Mouse (Mus musculus): ENCODE data around the gene Ldhal6b.
A peak's percentile ranks its signal among the peaks of the same experiment; 100 is the strongest.
"Not testable (repeated sequence)": the region's sequence is repeated elsewhere in the genome, so short reads cannot be mapped to it uniquely, and the experiment has no call there.

Ldhal6b gene

DNA sequence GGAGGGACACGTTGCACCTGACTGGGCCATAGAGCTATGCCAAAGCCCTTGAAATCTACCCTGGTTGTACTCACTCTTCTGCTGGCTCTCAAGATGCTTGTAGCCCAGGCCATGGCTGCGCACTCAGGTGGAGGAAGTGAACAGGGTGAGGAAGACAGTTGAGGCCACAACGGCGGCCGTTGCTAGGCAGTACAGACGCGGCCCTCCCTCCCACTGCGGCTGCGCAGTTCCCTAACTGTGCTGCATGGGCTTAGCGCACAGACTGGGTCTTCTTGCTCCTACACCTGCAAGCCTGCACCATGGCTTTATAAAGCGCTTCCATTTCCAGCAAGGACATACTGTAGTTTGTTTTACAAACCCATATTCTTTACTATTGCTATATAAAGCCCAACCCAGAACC lies at the start of gene Ldhal6b:
Ldhal6b (minus strand) TSS at position 223 of the 400 bp plus-strand sequence.
- DNase-seq: no peak

DNA sequence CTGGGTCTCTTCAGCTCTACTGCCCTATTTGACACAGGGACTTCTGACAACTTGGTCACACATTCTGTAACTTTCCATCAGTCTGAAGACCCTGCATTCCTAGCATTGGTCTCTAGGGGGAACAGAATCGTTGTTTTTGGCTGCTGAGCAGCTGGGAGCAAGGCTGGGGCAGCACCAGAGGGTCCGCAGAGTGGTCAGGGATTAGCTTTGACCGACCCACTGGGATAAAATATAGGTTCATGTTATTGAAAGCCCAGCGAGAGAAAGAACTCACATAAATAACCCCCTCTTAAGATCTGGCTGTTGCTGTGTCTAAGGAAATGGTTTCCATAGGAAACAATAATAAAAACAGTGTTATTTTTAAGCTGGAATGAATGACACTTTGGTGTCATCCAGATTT lies 48.6 kb upstream of the Ldhal6b start:
- DNase-seq: peak; percentile 44

DNA sequence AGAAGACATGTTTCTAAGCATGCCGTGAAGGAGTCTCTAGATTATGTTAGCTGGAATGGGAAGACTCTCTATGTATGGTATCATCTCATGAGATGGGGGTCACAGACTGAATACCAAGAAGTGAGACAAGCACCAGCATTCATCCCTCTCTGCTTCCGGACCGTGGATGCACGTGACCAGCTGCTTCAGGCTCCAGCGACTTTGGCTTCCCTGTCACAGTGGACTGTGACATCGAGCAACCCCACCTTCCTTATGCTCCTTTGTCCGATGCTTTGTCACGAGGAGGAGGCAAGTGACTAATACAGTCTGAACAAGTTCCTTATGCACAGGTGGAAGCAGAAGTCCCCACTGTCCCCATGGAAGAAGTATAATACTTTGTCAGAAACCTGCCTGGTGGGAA lies 48.2 kb upstream of the Ldhal6b start:
- DNase-seq: peak; percentile 16

DNA sequence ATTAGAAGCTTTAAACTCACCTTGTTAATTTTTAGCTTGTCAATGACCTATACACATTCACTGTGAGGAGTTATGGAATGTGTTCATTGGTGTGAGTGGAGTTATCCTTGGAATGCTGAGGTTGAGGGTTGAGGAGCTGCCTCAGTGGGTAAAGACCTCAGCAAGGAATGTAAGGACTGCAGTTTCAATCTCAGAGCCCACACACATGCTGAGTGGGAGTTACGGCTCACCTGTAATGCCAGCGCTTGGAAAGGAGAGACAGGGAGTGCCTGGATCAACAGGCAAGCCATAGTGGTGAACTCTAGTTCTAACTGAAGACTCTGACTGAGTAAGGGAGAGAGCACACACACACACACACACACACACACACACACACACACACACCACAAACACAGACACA lies 45.3 kb upstream of the Ldhal6b start:
- no peak for DNase-seq

DNA sequence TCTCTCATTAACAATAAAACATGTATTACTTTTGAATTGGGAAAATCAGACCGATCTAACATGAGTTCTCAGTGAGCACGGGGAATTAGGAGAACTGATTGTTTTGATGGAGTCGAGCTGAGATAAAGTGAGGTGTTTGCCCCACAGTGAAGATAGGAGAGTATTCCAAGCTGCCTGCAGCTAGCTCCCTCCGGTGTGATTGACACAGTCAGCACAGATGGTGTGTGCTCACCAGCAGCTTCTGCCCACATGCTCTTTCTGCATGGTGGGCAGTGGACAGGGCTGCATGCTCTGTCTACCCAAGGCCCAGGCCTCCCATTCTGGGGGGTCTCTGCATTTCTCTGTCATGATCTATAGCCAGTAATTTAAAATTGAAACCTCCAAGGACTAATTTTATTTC lies 35.1 kb upstream of the Ldhal6b start:
- DNase-seq: no peak

DNA sequence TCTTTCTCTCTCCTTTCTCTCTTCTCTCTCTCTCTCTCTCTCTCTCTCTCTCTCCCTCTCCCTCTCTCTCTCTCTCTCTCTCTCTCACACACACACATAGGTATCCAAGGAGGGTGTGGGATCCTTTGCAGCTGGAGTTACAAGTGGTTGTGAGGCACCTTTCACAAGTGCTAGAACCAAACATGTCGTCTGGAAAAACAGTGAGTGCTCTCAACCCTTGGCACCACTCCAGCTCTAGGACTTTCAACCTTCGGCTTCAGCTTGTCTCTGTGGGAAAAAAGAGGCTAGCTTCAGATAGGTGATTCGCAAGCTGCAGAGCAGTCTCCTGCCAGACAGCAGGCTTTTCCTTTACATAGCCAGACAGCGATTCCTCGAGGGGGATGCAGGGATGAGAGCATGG lies 25.2 kb upstream of the Ldhal6b start:
- DNase-seq: peak; percentile 48

DNA sequence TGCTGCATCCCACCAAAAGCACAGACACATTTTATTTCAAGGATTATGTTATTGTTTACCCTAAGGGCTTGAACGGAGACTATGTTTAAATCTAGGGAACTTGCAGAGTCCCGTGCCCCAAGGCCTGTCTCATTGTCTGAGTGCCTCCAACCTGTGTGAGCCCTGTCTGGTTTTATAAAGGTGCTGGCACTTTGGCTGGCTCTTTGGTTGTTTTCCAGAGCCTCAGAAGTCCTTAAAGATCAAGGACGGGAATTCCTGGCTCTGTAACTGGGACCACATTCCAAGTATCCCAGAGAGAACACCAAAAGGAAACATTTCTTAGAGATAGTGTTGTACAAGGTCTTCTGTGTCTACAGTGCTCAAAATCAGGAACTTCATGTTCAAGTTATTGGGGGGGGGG lies 24.7 kb upstream of the Ldhal6b start:
- DNase-seq: no peak

DNA sequence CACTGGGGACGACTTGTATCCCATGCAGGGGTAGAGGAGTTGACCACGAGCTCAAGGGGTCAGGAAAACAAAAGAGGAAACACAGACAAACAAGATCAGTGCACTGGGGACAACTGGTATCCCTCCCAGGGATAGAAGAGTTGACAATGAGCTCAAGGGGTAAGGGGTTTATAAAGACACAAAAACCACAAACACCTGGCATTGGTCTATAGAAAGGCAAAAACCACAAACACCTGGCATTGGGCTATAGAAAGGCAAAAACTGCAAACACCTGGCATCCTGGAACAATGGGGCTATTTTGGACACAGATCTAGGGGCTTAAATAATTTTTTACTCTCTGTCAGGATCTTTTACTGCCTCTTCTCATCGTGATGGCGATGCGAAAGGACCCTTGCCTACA lies 23.8 kb upstream of the Ldhal6b start:
- not testable (repeated sequence) for DNase-seq

DNA sequence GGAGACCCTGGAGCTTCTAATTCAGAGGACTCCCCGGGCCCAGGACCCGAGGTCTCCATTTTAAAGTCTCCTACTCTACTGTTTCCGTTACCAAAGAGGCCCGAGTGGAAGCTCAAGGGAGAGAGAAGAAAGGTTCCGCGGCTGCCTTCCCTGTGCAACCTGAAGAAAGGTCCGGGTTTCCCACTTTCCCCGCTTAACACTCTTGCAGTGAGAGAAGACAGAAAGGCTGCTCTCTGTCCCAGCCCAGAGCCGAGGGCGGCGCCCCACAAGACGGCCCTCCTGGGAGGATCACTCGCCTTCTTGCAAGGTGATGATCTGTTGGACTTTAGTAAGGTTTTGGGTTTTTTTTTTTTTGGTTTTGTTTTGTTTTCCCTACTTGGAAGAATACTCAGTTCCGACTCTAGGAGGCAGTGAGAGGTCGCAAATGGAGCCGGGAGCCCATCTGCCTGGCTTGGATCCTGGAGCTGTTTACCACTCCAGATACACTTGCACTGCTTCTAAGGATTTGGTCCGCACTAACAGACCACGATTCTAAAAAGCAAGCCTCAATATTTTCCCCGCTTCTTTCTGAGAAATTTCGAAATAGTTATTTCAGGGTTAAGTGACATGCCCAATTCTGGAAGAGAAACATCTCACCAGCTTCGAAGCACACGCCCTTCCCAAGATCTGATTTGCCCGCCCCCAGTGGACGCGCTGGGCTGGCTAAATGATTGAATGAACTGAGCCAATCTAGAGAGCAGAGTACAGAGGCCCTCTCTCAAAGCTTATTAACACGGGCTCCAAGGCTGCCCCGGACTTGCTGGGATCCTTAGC lies 21.8 kb upstream of the Ldhal6b start, which contains the start of gene Tmem242:
Tmem242 (minus strand) TSS at position 101 of the 813 bp plus-strand sequence.
- peak; percentile 93 for DNase-seq

DNA sequence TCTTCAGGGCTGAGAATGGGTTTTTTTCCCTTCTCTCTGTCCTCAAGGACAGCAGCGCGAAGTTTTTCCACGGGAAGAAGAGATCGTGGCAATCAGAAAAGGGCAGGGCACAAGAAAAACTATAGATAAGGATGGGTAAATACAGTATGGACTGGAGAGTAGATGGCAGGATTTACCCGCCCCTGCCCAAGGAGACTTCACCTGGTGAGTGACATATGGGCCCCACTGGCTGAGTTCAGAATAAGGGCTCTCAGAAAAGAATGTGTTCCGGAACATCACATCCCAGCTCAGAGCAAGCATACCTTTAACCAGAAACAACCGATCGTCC lies 21.2 kb upstream of the Ldhal6b start:
- DNase-seq: no peak

DNA sequence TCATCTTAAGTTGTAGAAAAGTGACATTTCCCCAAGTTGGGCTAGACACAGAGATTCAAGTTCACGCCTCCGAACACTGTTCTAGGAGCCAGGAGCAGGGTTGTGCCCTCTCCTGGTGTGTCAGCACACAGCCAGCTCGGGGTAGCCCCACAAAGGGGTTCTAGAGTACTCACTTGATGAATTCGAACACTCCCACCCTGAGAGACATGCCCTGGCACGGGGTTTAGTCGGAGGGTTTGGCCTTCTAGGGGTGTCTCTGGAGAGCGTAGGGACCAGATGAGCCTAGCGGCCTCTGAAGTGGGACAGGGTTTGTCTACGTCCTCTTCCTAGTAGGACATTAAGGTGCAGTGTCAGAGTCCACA lies 11.2 kb upstream of the Ldhal6b start:
- DNase-seq: no peak

DNA sequence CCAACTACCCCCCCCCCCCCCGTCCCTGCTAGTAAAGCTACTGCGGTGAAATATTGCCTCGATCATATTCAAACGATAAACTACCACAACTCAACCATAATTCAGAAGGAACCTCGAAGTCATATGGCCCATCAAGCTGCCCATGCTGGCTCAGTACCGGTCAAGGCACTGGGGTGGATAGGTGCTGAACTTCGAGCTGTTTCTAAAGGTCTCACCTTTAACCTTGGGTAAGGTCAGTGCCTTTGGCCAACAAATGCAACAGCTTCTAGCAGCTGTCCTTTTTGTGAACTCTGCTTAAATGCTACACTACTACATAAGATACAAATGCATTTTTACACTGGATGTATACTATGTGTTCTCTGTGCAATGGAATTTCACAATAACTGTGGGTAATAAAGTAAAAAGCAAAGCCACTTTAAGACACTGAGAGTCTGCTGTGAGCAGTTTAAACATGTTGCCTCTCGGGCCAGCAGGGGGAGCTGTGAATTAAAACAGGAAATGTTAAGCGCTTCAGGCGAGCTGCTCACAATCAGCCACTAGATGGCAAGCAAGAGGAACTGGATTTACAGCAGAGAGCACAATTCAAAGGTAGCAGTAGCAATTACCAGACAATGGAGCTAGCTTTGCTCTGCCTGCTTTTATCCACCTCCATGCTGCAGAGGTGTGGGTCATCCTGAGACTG lies 10.7 kb upstream of the Ldhal6b start:
- DNase-seq: peak; percentile 93

DNA sequence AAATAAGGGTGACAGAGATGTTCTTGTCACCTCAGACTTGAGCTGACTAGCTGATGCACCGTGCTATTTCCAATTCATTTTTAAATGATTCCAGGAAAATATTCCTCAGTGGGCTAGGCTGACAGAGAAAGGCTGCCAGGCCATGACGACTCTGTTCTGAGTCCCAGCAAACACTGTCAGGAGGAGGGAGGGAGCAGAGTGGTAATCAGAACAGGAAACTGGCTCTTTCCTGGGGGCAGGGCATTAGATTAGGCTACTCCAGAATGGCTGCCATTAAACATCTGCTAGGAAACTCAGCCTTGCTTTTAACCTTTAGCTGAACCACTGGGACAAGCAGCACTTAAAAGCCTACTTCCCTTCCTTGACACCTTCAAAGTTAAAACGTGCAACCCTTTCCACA lies 6.6 kb upstream of the Ldhal6b start:
- DNase-seq: no peak

DNA sequence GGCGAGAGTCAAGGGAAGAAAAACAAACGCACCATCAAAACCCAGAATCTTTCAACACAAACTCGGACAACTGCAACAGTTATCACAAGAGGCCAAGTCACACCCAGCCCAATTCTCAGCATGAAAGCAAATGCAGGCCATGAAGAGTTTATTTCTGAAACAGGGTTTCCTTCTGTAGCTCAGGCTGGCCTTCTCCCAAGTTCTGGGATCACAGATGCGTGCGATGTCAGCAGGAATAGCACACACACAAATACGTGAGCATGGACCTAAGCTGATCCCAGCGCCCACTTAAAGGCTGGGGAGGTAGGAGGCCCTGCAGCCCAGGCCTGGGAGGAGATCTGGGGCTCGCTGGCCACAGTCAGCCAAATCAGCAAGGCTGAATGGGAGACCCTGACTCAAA lies 5.6 kb upstream of the Ldhal6b start:
- DNase-seq: no peak

DNA sequence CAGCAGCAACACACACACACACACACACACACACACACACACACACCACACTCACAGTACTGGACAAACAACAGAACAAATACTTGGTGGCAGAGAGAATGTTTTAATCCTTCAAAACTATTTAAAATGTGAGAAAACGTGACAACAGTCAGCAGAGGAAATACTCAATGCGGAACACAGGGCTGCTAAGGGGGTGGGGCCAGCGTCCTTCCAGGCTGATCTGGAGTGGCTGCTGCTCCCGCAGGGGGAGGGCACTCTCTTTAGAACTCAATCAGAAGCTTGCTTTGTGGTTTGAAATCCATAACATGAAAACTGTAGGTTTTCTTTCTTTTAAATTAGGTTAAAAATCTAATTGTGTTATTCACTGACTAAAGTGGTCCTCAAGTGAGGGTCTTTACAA lies 3.3 kb upstream of the Ldhal6b start:
- no peak for DNase-seq

DNA sequence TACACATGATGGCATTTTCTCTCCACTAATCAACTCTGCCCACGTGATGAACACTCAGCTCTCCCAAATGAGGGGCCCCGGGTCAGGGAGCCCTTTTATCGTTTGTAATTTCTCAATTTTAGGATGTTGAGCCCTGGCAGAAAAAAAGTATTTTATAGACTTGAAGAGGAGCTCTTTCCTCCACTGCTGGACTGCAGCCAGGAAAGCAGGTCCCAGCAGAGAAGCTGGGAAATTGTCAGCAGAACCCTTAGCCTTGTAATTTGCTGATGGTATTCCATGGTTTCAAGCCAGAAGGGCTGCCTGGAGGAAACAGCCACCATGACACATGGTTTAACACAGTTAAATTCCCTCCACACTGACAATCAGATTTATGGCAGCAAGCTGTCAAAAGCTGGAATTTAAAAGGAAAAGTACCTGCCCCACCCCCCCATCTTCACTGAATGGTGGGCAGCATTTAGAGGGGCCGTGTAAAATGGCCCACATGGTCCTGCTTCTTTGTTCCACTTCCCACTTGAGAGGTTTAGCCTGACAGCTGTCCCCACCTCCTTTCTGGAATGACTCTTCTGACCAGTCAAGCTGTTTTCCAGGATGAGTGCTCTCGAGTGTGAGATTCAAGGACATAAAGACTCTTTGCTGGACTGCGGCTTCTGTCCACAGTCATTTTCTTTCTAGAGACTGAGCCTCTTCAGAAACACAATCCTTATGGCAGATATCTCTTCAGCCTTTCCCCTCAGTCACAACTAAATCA lies 1.4 kb upstream of the Ldhal6b start:
- no peak for DNase-seq

DNA sequence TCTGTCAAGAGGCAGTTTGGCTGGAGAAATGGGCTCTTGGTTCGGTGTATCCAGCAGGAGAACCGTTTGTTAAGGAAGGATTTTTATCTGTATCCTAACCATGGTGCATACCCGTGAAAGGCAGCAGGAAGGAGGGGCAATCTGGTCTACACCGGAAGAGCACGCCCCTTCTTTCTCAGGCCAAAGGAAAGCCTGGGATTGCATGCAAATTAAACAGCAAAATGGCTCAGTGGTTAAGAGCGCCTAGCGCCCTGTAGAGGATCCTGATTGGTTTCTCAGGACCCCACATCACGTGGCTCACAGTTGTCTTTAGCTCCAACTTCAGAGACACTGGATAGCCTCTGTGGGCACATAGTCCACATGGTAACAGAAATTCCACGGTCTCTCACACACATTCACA lies 489 bp upstream of the Ldhal6b start:
- no peak for DNase-seq

DNA sequence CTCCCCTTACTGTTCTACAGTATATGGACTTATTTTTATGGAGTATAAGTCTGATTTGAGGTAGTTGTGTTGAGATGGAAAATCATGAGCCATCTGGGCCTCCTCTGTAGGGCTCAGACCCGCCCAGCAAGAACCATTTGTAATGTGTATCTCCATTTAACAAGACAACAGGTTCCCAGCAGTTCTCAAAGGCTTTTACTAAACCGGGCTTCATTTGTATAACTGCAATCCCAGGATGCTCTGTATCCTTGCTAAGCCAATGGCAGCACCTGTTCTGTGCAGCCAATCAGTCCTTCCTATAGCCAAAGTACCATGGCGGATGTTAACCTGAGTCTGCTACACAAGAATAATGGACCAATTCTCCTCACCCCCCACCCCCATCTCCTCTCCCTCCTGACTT lies 2.0 kb downstream of the Ldhal6b start:
- DNase-seq: no peak

DNA sequence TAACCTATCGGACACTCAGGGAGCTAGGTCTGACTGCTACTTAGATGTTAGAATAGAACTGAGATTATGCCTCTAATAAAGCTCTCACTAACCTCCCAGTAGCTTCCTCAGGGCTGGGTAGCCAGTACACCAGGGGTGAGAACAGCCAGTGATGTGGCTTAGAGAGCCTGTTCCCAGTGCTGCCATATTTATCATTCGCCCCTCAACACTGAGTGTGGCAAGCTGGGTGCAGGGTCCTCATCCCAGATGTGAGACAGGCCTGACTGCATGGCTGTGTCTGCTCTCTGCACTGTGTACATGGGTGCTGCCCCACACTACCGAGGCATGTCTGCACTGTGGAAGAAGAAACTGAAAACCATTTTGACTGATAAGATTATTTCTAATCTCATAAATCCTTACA lies 4.5 kb downstream of the Ldhal6b start:
- DNase-seq: no peak

DNA sequence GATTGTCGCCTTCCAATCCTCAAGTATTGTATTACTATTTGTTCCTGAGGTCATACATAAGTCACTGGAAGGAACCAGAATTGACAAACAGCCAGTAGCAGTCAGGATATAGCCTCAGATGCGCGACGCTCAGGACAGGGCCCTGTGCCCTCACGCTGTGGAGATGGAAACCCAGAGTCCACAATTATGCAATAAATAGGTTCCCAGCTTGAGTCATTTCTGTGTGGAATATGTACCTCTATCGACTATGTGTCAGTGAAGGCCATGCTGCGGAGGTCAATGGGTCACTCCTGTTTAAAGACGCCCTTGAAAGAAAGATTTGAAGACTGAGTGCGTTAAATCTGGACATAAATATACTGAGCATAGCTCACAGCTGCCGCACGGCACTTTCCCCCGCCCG lies 5.2 kb downstream of the Ldhal6b start:
- DNase-seq: no peak

DNA sequence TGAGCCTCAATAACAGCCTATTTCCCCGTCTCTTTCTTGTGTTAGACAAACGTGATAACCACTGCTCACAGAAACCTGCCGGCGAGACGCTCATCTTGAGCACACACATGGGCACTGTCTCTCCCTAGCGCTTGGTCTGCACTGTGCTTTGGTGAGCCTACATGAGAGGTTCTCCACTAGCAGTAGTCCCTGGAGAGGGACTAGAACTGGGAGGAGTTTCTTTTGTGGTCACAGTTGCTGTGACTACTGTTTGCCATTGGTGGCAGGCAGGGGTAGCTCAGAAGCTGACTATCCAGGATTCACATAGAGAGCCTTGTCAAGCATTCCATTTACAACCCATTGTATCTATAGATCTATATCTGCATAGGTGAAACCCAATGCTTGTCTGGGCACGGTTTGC lies 5.8 kb downstream of the Ldhal6b start:
- DNase-seq: no peak

DNA sequence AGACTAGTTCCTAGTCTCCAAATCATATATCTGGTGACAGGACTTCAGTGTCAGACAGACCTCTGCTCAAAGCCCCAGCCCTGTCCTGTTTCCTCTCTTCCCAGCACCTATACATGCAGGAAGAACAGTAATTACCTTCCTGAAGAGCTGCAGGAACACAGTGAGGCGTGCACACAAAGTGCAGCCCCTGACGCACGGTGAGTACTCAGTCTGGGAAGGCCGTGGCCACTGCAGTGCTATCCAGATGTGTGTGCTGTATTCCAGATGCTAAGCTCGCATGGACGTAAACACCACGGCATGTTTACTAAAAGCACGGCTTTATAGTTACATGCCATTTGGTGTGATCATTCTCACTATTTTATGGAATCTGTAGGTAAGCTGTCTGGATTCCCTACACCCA lies 6.3 kb downstream of the Ldhal6b start:
- no peak for DNase-seq

DNA sequence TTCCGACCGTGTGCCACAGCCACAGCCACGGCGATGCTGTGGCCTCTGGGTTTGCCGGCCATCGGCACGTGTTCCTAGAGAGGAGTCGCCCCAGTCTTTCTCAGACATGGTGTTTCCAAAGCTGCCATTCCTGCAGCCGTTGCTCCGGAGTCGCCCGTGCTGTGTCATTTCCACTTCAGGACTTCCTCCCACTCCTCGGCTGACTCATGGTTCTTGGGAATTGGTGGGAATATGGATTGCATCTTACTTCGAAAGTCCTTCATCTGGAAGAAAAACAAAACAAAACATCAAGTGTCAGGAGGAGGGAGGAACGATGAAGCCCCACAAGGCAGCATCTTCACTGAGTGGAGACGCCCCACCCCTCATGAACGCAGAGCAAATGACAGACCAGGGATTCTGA lies 7.4 kb downstream of the Ldhal6b start:
- DNase-seq: no peak

DNA sequence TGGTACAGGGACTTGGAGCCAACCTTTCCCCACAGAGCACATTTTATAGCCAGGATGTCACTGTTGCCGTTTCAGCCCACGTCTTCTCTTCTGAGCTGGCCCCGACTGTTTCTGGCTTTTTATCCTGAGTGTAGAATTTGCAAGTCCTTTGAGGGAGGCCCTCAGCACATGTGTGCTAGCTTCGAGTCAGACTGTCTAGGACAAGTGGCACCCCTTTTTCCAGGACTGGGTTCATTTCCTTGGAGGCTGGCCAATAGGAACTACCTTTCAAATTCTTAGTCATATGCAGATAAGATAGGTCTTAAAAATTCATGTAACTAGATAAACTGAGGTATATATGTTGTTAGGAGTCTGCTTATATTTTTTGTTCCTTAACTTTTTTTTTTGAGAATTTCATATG lies 8.2 kb downstream of the Ldhal6b start:
- DNase-seq: no peak
